Mouse (Mus musculus): Measurements from ENCODE around the gene Slc25a39. TPM values are rescaled to one million over a fixed set of nuclear protein-coding genes. Genes with fewer than 3 reads are reported as not detected.
"Not testable (repeated sequence)": the region's sequence is repeated elsewhere in the genome, so short reads cannot be mapped to it uniquely, and the experiment has no call there.

Gene Slc25a39
- polyA plus RNA-seq, 1 experiment from 2014 or later, result 376 TPM

DNA sequence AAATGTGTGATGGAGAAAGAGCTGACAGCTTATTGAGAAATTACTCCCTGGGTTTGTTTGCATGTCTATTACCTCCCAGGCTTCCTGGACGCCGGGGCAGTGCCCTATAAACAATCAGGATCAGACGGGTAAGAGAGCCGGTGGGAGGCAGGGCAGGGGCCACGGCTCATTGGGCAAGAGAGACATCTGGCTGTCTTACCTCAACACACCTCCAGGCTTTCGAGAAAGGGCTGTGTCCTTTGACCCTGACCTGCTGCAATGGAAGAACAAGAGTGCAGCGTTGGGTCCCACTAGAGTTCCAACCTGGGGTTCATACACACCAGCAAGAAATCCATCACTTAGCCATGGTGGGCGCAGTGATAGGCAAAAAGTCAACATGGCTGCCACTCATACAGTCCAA, 13.8 kb upstream of the Slc25a39 start:
- Histone ChIP-seq H3K27ac (ENCODE audit: low read length) (no peak overlapping the region), H3K9me3 (ENCODE audit: control insufficient read depth, low read length) (no peaks in the 10 kb centered on the region), H3K27me3 (replicated peaks; ENCODE audit: control insufficient read depth, insufficient read depth, low read length) (no peaks in the 10 kb centered on the region), H3K36me3 (ENCODE audit: control insufficient read depth, insufficient read depth, low read length) (no peaks in the 10 kb centered on the region), H3K4me1 (ENCODE audit: control insufficient read depth, insufficient read depth, low read length) (no peaks in the 10 kb centered on the region), H3K4me2 (ENCODE audit: low read depth, low read length) (no peak overlapping the region), H3K9ac (ENCODE audit: low read depth, low read length) (no peak overlapping the region), H3K4me3 (ENCODE audit: low read length) (no peak overlapping the region)
- 43% methylated on average over 8 of the region's 8 CpGs for WGBS
- ATAC-seq, result no peak

DNA sequence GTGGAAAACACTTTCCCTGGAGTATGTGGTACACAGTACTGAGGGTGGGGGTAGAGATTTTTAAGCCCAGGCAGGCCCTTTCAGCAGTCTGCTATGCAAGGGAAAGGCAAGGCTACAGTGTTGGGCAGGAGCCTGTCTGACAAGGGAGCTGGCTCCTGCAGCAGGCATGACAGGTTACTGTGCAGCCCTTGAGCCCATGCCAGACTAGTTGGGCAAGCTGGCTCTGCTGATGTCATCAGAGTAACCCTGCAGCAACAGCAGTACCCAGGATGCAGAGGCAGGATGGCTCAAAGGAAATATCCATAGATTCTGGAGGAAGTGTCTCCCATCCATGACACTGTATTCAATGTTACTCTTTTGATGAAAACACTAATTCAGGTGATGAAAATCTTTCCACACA, 11.1 kb upstream of the Slc25a39 start:
- Histone ChIP-seq H3K4me1 (ENCODE audit: control insufficient read depth, insufficient read depth, low read length) (no peaks in the 10 kb centered on the region), H3K4me2 (ENCODE audit: low read depth, low read length) (no peak overlapping the region), H3K36me3 (ENCODE audit: control insufficient read depth, insufficient read depth, low read length) (no peaks in the 10 kb centered on the region), H3K9ac (ENCODE audit: low read depth, low read length) (no peak overlapping the region), H3K4me3 (ENCODE audit: low read length) (no peak overlapping the region), H3K9me3 (ENCODE audit: control insufficient read depth, low read length) (no peaks in the 10 kb centered on the region), H3K27ac (ENCODE audit: low read length) (no peak overlapping the region), H3K27me3 (replicated peaks; ENCODE audit: control insufficient read depth, insufficient read depth, low read length) (no peaks in the 10 kb centered on the region)
- ATAC-seq, result no peak

DNA sequence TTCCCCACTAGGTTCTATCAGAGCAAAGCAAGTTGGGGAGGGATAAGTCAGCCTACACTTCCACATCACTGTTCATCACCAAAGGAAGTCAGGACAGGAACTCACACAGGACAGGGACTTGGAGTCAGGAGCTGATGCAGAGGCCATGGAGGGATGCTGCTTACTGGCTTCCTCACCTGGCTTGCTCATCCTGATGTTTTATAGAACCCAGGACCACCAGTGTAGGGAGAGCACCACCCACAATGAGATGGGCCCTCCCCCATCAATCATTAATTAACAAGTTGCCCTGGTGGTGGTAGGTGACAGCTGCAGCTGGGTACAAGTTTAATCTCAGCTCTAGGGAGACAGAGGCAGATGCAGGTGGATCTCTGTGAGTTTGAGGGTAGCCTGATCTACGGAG, 9.4 kb upstream of the Slc25a39 start:
- Histone ChIP-seq H3K4me3 (ENCODE audit: low read length) (no peak overlapping the region), H3K9me3 (ENCODE audit: control insufficient read depth, low read length) (no peaks in the 10 kb centered on the region), H3K27me3 (replicated peaks; ENCODE audit: control insufficient read depth, insufficient read depth, low read length) (no peaks in the 10 kb centered on the region), H3K36me3 (ENCODE audit: control insufficient read depth, insufficient read depth, low read length) (no peaks in the 10 kb centered on the region), H3K27ac (ENCODE audit: low read length) (no peak overlapping the region), H3K9ac (ENCODE audit: low read depth, low read length) (no peak overlapping the region), H3K4me1 (ENCODE audit: control insufficient read depth, insufficient read depth, low read length) (no peaks in the 10 kb centered on the region), H3K4me2 (ENCODE audit: low read depth, low read length) (no peak overlapping the region)
- ATAC-seq, result no peak
- 85% methylated on average over 1 of the region's 1 CpGs for WGBS

DNA sequence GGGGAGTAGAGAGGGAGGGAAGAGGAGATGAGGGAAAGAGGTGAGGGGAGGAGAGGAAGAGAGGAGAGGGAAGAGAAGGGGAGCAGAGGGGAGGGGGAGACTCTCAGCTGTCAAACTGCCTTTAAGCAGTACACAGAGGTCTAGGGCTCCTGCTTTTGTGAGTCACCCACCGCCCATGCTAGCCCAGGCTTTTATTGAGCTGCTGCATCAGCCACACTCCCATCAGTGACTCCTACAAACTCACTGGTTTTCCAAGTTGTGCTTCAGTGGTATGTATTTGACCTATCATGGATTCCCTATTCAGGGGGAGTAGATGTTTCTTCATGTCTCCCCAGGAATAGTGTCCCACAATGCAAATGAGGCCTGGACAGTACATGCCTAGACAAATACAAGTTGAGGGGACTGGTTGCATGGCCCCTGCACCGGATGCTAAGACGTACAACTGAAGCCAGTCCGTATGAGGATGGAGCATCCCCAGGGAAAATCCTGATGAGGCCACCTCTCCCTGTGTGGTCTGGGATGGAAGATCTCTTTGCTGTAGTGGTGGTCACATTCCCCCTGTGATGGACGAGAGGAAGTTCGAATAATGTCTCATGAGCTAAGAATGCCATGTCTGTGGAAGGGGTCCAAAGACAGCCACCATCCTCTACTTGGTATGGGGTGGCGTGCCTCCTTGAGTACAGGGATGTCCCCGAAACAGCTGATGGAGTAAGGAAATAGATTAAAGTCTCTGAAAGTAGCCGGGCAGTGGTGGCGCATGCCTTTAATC, 7.5 kb upstream of the Slc25a39 start:
- H3K4me3 ChIP-seq (ENCODE audit: low read length), result no peak overlapping the region
- no peak overlapping the region for H3K4me2 ChIP-seq (ENCODE audit: low read depth, low read length)
- WGBS, result 66% methylated on average over 10 of the region's 10 CpGs
- no peak overlapping the region for H3K9ac ChIP-seq (ENCODE audit: low read depth, low read length)
- H3K9me3 ChIP-seq (ENCODE audit: control insufficient read depth, low read length), result no peaks in the 10 kb centered on the region
- no peak overlapping the region for H3K27ac ChIP-seq (ENCODE audit: low read length)
- no peaks in the 10 kb centered on the region for H3K36me3 ChIP-seq (ENCODE audit: control insufficient read depth, insufficient read depth, low read length)
- no peaks in the 10 kb centered on the region for H3K27me3 ChIP-seq (replicated peaks; ENCODE audit: control insufficient read depth, insufficient read depth, low read length)
- no peaks in the 10 kb centered on the region for H3K4me1 ChIP-seq (ENCODE audit: control insufficient read depth, insufficient read depth, low read length)
- no peak for ATAC-seq

DNA sequence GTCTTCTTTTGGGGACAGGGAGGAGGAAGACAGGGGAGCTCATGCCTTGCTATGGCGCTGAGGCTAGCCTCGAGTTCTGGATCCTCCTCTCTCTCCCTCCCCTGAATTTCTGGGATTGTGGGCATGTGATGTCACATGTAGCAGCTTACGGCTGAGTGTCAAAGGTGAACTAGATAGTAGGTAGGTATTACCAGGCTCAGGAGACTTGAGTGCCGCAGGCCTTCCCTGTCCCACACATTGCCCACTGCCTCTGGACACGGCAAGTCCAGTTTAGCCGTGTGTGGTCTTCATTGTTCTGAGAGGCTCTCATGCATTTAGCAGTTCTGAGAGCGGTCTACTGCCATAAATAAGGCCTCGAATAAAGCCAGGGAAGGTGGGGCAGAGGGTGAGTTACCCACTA, 5.3 kb upstream of the Slc25a39 start:
- Histone ChIP-seq H3K36me3 (ENCODE audit: control insufficient read depth, insufficient read depth, low read length) (no peaks in the 10 kb centered on the region), H3K27ac (ENCODE audit: low read length) (no peak overlapping the region), H3K27me3 (replicated peaks; ENCODE audit: control insufficient read depth, insufficient read depth, low read length) (no peaks in the 10 kb centered on the region), H3K4me1 (ENCODE audit: control insufficient read depth, insufficient read depth, low read length) (peaks cover 9% of the 10 kb centered on the region), H3K9me3 (ENCODE audit: control insufficient read depth, low read length) (no peaks in the 10 kb centered on the region), H3K4me2 (ENCODE audit: low read depth, low read length) (no peak overlapping the region), H3K9ac (ENCODE audit: low read depth, low read length) (no peak overlapping the region), H3K4me3 (ENCODE audit: low read length) (no peak overlapping the region)
- ATAC-seq, result no peak
- WGBS, result 78% methylated on average over 8 of the region's 8 CpGs

DNA sequence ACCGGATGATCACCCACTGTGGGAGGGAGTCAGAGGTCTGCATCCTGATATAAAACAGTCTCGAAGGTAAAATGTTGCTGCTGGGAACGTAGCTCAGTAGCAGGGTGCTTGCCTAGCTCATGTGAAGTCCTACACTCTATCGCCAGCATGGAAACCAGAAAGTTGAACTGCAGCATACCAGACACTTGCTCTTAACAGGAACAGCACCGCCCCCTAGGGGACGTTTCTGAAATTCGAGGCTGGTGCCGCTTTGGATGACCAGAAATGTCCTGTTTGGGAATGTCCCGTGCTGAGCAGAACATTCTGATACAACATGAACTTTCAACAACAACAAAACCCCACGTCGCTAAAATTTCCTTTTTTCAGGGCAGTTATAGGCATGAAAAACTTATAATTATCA, 4.0 kb upstream of the Slc25a39 start:
- Histone ChIP-seq H3K4me3 (ENCODE audit: low read length) (no peak overlapping the region), H3K4me2 (ENCODE audit: low read depth, low read length) (no peak overlapping the region; the same call in 1 of the 2 replicates), H3K36me3 (ENCODE audit: control insufficient read depth, insufficient read depth, low read length) (no peaks in the 10 kb centered on the region), H3K27me3 (replicated peaks; ENCODE audit: control insufficient read depth, insufficient read depth, low read length) (no peaks in the 10 kb centered on the region), H3K4me1 (ENCODE audit: control insufficient read depth, insufficient read depth, low read length) (peaks cover 9% of the 10 kb centered on the region), H3K9ac (ENCODE audit: low read depth, low read length) (no peak overlapping the region), H3K9me3 (ENCODE audit: control insufficient read depth, low read length) (no peaks in the 10 kb centered on the region), H3K27ac (ENCODE audit: low read length) (no peak overlapping the region)
- 5% methylated on average over 11 of the region's 11 CpGs for WGBS
- ATAC-seq, result no peak

DNA sequence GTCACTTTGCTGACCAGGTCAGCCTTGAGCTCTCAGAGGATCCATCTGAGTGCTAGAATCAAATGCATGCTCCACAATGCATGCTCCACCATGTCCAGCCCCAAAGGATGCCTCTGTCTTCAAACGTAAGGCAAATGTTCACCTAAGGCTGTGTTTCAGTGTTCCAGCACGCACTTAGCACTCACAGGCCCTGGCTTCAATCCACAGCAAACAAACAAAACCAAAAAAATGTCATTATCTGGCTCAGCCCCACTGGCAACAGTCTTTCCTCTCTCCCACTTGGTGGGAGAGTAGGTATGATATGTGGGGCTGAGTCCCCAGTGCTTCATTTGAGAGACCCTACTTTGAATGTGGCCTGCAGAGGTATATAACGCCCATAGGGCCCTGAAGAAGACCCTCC, 3.3 kb upstream of the Slc25a39 start:
- H3K36me3 ChIP-seq (ENCODE audit: control insufficient read depth, insufficient read depth, low read length), result no peaks in the 10 kb centered on the region
- H3K27me3 ChIP-seq (replicated peaks; ENCODE audit: control insufficient read depth, insufficient read depth, low read length), result no peaks in the 10 kb centered on the region
- whole genome bisulfite sequencing, result 78% methylated on average over 3 of the region's 3 CpGs
- H3K9me3 ChIP-seq (ENCODE audit: control insufficient read depth, low read length), result no peaks in the 10 kb centered on the region
- no peak overlapping the region for H3K4me3 ChIP-seq (ENCODE audit: low read length)
- H3K9ac ChIP-seq (ENCODE audit: low read depth, low read length), result no peak overlapping the region
- no peak for ATAC-seq
- peaks cover 15% of the 10 kb centered on the region for H3K4me1 ChIP-seq (ENCODE audit: control insufficient read depth, insufficient read depth, low read length)
- H3K27ac ChIP-seq (ENCODE audit: low read length), result no peak overlapping the region
- H3K4me2 ChIP-seq (ENCODE audit: low read depth, low read length), result no peak overlapping the region

DNA sequence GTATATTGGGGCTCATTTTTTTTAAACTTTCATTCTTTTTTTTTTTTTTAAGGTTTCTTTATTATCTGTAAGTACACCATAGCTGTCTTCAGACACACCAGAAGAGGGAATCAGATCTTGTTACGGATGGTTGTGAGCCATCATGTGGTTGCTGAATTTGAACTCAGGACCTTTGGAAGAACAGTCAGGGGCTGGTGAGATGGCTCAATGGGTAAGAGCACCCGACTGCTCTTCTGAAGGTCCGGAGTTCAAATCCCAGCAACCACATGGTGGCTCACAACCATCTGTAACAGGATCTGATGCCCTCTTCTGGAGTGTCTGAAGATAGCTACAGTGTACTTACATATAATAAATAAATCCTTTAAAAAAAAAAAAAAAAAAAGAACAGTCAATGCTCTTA, 2.6 kb upstream of the Slc25a39 start:
- 87% methylated on average over 3 of the region's 3 CpGs for WGBS
- not testable (repeated sequence) for ATAC-seq; H3K27me3 ChIP-seq (replicated peaks; ENCODE audit: control insufficient read depth, insufficient read depth, low read length)

DNA sequence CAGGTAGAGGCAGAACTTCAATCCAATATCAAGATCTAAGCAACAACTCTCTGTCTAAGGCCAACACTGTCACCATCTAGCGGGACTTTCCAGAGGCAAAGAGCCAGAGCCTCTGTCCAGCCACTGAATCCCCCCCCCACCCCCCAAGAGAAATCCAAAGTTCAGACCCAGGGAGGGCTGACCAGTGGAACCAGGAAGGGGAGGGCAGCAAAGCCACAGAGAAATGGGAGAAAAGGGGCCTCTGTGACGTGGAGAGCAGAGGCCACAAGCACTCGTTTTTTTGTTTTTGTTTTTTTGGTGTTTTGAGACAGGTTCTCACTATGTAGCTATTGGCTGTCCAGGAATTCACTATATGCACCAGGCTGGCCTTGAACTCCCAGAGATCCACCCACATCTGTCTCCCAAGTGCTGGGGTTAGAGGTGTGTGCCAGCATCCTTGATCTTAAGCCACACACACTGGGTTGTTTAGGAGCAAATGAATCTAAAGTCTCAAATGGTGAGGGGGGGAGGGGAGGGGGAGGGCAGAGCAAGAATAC, 2.1 kb upstream of the Slc25a39 start:
- no peak for ATAC-seq
- peak overlapping the region; percentile 98 for H3K27ac ChIP-seq (ENCODE audit: low read length)
- peaks cover 2% of the 10 kb centered on the region; the same call in 1 of the 2 replicates for H3K36me3 ChIP-seq (ENCODE audit: control insufficient read depth, insufficient read depth, low read length)
- peaks cover 27% of the 10 kb centered on the region for H3K4me1 ChIP-seq (ENCODE audit: control insufficient read depth, insufficient read depth, low read length)
- 0 out of 2 replicates have a peak overlapping the region, but pooled peaks have one; percentile 50 for H3K4me2 ChIP-seq (ENCODE audit: low read depth, low read length)
- H3K9me3 ChIP-seq (ENCODE audit: control insufficient read depth, low read length), result no peaks in the 10 kb centered on the region
- no peak overlapping the region for H3K4me3 ChIP-seq (ENCODE audit: low read length)
- 72% methylated on average over 3 of the region's 3 CpGs for WGBS
- H3K9ac ChIP-seq (ENCODE audit: low read depth, low read length), result peak overlapping the region; percentile 60
- no peaks in the 10 kb centered on the region for H3K27me3 ChIP-seq (replicated peaks; ENCODE audit: control insufficient read depth, insufficient read depth, low read length)

More for the DNA sequence above, 2.6 kb upstream of the Slc25a39 start:
- H3K4me2 ChIP-seq (ENCODE audit: low read depth, low read length); H3K27ac ChIP-seq (ENCODE audit: low read length); H3K4me3 ChIP-seq (ENCODE audit: low read length); H3K36me3 ChIP-seq (ENCODE audit: control insufficient read depth, insufficient read depth, low read length); H3K9ac ChIP-seq (ENCODE audit: low read depth, low read length); H3K9me3 ChIP-seq (ENCODE audit: control insufficient read depth, low read length): not testable (repeated sequence)
- peaks cover 23% of the 10 kb centered on the region for H3K4me1 ChIP-seq (ENCODE audit: control insufficient read depth, insufficient read depth, low read length)
